Mouse (Mus musculus) ovary, postnatal 14 days (tissue): ENCODE results near the gene Bcan.

ENCODE experiments used
- DNase-seq: peaks from one replicate; pipeline ENCODE4 v3.0.0; 2022; ENCODE audit warnings: low spot score

Gene Bcan

DNA sequence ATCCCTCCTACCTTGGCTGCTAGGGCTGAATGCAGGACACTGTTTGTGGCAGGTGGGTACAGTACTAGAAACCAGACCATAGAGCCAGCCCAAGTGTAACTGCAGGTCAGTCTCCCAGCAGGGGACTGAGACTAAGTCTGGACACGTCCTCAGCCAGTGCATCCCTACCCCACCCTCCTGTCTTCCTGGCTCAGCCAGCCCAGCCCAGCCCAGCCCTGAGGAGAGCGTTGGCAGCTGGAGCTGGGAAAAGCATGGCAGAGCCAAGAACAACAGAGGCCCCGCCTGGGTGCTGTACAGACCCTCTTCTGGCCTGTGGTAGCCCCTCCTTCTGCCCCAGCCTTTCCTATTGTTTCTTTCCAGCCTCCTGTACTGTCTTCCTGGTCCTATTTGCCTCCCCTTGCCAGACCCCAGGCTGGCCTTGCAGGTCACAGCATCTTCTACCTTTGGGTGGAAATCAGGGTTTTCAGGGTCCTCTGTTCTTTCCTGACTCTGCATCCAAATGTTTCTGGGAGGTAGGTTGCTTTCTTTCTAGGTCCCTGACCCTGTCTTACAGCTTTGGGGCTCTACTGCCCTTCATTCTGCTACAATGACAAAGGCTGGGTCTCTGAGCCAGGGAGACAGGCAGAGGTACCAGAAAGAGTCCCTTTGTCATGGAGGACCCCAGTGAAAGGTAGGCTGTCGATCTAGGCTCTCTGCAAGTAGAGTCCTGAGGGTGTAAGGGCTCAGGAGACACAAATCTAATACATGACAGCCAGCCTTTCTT lies 55.0 kb downstream of the Bcan start:
- DNase-seq, result no peak

DNA sequence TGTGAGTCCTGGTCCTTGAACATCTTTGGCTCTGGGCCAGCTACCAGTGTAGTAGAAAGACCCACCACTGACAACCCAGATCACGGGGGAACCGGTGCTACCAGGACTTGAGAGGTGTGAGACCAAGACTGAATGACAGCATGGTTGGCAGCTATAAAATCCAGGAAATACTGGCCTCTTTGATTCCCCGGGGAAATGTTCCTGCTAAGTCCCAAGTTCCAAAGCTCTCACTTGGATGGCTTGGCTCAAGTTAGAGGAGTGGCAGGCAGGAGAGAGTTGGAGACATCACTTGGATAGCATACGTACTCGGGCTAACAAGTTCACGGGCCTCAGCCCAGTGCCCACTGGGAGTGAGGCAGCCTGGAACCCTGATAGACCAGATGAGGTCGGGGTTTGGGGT lies 56.4 kb downstream of the Bcan start:
- no peak for DNase-seq

DNA sequence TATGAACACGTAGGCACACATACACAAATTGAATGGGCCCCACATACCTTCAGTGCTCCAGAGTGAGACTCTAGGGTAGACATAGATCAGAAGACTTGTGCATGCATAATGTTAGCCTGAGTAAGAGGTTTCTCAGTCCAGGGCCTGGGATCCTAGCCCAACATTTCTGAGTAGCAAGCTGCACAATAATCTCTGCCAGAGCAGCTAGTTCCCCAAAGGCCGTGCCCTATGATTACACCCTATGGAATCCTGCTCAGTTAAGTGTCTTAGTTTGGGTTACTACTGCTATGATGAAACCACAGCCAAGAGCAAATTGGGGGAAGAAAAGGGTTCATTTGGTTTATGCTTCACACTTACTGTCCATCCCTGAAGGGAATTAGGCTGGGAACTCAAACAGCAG lies 57.6 kb downstream of the Bcan start:
- DNase-seq, result no peak

GRCm38 (mm10) chr3:87940611-87941010 lies 59.4 kb downstream of the Bcan start:
- no peak for DNase-seq
